Mouse (Mus musculus): ENCODE data around the gene Tmem200b.

GRCm38 (mm10) chr4:131906423-131906822 is 15.1 kb upstream of the Tmem200b start:
- TF ChIP-seq SMC3 (IDR thresholded peaks at IDR 0.05; ENCODE audit: low read depth, low read length), result no peak
- no peak for TF ChIP-seq ZKSCAN1 (IDR thresholded peaks at IDR 0.05; ENCODE audit: low read depth, low read length)
- TF ChIP-seq RAD21 (IDR thresholded peaks at IDR 0.05; ENCODE audit: low read depth, low read length), result no peak
- TF ChIP-seq CTCF (IDR thresholded peaks at IDR 0.05 in 2 of 3, conservative IDR thresholded peaks at IDR 0.05 in 1 of 3; ENCODE audit: control insufficient read depth in 1 of 3, insufficient read depth in 1 of 3, low read depth in 2 of 3, low read length in 3 of 3, poor library complexity in 1 of 3, severe bottlenecking in 1 of 3), result no peak
- no peak for TF ChIP-seq POLR2A (IDR thresholded peaks at IDR 0.05; ENCODE audit: control insufficient read depth in 1 of 2, insufficient read depth in 1 of 2, low read depth in 1 of 2, low read length in 2 of 2, poor library complexity in 1 of 2)
- no peak for TF ChIP-seq NELFE (IDR thresholded peaks at IDR 0.05; ENCODE audit: low read depth, low read length)
- no peak for TF ChIP-seq EP300 (IDR thresholded peaks at IDR 0.05; ENCODE audit: low read depth in 1 of 2, low read length in 2 of 2)
- no peak for TF ChIP-seq HCFC1 (IDR thresholded peaks at IDR 0.05; ENCODE audit: low read depth, low read length)
- TF ChIP-seq ETS1 (IDR thresholded peaks at IDR 0.05; ENCODE audit: low read depth, low read length), result no peak
- TF ChIP-seq E2F4 (IDR thresholded peaks at IDR 0.05; ENCODE audit: borderline replicate concordance, low read depth, low read length), result no peak
- TF ChIP-seq GATA1 (IDR thresholded peaks at IDR 0.05; ENCODE audit: low read depth, low read length), result no peak
- TF ChIP-seq RCOR1 (IDR thresholded peaks at IDR 0.05; ENCODE audit: low read depth, low read length), result no peak
- no peak for TF ChIP-seq POLR2AphosphoS2 (IDR thresholded peaks at IDR 0.05; ENCODE audit: low read length)

Data from MEL (cell line).